Mouse (Mus musculus): ENCODE results near the gene Csnk2a1. TPM values are rescaled to one million over a fixed set of nuclear protein-coding genes. Genes with fewer than 3 reads are reported as not detected.
"Not testable (repeated sequence)": the region's sequence is repeated elsewhere in the genome, so short reads cannot be mapped to it uniquely, and the experiment has no call there.

Gene Csnk2a1
- total RNA-seq (2014; fragmentation: Nextera tagmentation) (71.6 and 101 TPM in 2 replicates), total RNA-seq (2017) (82.1 and 104 TPM in 2 replicates)

GRCm38 (mm10) chr2:152226248-152227050 is at the start of gene Csnk2a1:
Gene Csnk2a1 (plus strand): TSS chr2:152226839.
- ATAC-seq (replicated peaks; ENCODE audit: poor library complexity, severe bottlenecking), result peak; percentile 88

- ATAC-seq (replicated peaks; ENCODE audit: poor library complexity, severe bottlenecking), result peak; percentile 27; the same call in 1 of the 2 replicates
Measured at GRCm38 (mm10) chr2:152177162-152177805, 49.4 kb upstream of the Csnk2a1 start.

- ATAC-seq (replicated peaks; ENCODE audit: poor library complexity, severe bottlenecking), result no peak
Measured at GRCm38 (mm10) chr2:152177806-152178170, 48.9 kb upstream of the Csnk2a1 start.

- ATAC-seq (replicated peaks; ENCODE audit: poor library complexity, severe bottlenecking), result no peak
Measured at GRCm38 (mm10) chr2:152178345-152178744, 48.3 kb upstream of the Csnk2a1 start.

- ATAC-seq (replicated peaks; ENCODE audit: poor library complexity, severe bottlenecking), result no peak
Measured at GRCm38 (mm10) chr2:152179301-152179700, 47.3 kb upstream of the Csnk2a1 start.

- ATAC-seq (replicated peaks; ENCODE audit: poor library complexity, severe bottlenecking), result no peak
Measured at GRCm38 (mm10) chr2:152180323-152180722, 46.3 kb upstream of the Csnk2a1 start.

- peak; percentile 94 for ATAC-seq (replicated peaks; ENCODE audit: poor library complexity, severe bottlenecking)
Measured at GRCm38 (mm10) chr2:152187132-152187531, 39.5 kb upstream of the Csnk2a1 start.

- no peak for ATAC-seq (replicated peaks; ENCODE audit: poor library complexity, severe bottlenecking)
Measured at GRCm38 (mm10) chr2:152189213-152189612, 37.4 kb upstream of the Csnk2a1 start.

GRCm38 (mm10) chr2:152189640-152190039 is 37.0 kb upstream of the Csnk2a1 start:
- no peak for ATAC-seq (replicated peaks; ENCODE audit: poor library complexity, severe bottlenecking)

- no peak for ATAC-seq (replicated peaks; ENCODE audit: poor library complexity, severe bottlenecking)
Measured at GRCm38 (mm10) chr2:152190161-152190560, 36.5 kb upstream of the Csnk2a1 start.

- no peak for ATAC-seq (replicated peaks; ENCODE audit: poor library complexity, severe bottlenecking)
Measured at GRCm38 (mm10) chr2:152192591-152193345, 33.9 kb upstream of the Csnk2a1 start.

- no peak for ATAC-seq (replicated peaks; ENCODE audit: poor library complexity, severe bottlenecking)
Measured at GRCm38 (mm10) chr2:152193346-152193710, 33.3 kb upstream of the Csnk2a1 start.

GRCm38 (mm10) chr2:152194586-152194985 is 32.1 kb upstream of the Csnk2a1 start:
- no peak for ATAC-seq (replicated peaks; ENCODE audit: poor library complexity, severe bottlenecking)

- no peak; the same call in 1 of the 2 replicates for ATAC-seq (replicated peaks; ENCODE audit: poor library complexity, severe bottlenecking)
Measured at GRCm38 (mm10) chr2:152196896-152197295, 29.7 kb upstream of the Csnk2a1 start.

- peak; percentile 98 for ATAC-seq (replicated peaks; ENCODE audit: poor library complexity, severe bottlenecking)
Measured at GRCm38 (mm10) chr2:152197301-152197712, 29.3 kb upstream of the Csnk2a1 start.

- not testable (repeated sequence) for ATAC-seq (replicated peaks; ENCODE audit: poor library complexity, severe bottlenecking)
Measured at GRCm38 (mm10) chr2:152206139-152206538, 20.5 kb upstream of the Csnk2a1 start.

- ATAC-seq (replicated peaks; ENCODE audit: poor library complexity, severe bottlenecking), result no peak
Measured at GRCm38 (mm10) chr2:152211871-152212270, 14.8 kb upstream of the Csnk2a1 start.

GRCm38 (mm10) chr2:152216975-152217374 is 9.7 kb upstream of the Csnk2a1 start:
- peak; percentile 79 for ATAC-seq (replicated peaks; ENCODE audit: poor library complexity, severe bottlenecking)

GRCm38 (mm10) chr2:152223521-152224300 is 2.9 kb upstream of the Csnk2a1 start:
- no peak for ATAC-seq (replicated peaks; ENCODE audit: poor library complexity, severe bottlenecking)

GRCm38 (mm10) chr2:152225536-152225935 is 1.1 kb upstream of the Csnk2a1 start:
- ATAC-seq (replicated peaks; ENCODE audit: poor library complexity, severe bottlenecking), result no peak
